Mouse (Mus musculus): ENCODE results near the gene Il20ra.
"Not testable (repeated sequence)": the region's sequence is repeated elsewhere in the genome, so short reads cannot be mapped to it uniquely, and the experiment has no call there.

Il20ra gene

DNA sequence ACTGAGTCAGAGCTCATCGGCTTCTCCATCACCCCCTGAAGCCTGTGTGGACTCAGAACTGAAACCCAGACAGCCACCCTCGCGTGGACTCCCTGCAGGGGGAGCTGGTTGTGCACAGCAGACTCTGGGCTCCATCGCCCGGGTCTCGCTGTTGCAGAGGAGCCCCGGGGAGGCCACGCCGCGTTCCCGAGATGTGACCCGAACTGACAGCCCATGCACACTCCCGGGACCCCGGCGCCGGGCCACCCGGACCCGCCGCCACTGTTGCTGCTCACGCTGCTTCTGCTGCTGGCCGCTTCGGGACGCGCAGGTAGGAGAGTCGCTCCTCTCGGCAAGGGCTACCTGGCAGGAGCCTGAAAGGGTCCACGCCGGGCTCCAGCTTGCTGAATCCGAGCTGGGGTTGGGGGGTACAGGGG lies at the start of gene Il20ra:
Gene Il20ra (plus strand): TSS at position 150 of the 416 bp plus-strand sequence.
- DNase-seq (ENCODE audit: extremely low read depth, insufficient read length, low spot score) = no peak

DNA sequence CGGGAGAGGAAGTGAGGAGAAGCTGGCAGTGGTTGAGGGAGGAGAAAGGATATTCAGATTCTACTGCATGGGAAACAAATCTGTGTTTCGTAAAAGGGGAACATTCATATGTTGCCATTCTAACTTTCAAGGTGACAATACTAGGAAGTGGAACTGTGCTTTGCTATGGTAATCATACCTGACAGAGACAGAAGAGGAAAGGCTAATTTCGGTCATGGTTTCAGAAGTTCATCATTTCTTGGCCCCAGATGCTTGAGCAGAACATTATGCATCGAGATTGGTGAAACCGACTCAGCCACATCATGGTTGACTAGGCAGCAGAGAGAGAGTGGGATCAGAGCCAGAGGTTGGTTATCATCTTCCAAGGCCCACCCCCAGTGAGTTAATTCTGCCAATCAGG lies 43.4 kb upstream of the Il20ra start:
- no peak for DNase-seq (ENCODE audit: extremely low read depth, insufficient read length, low spot score)

DNA sequence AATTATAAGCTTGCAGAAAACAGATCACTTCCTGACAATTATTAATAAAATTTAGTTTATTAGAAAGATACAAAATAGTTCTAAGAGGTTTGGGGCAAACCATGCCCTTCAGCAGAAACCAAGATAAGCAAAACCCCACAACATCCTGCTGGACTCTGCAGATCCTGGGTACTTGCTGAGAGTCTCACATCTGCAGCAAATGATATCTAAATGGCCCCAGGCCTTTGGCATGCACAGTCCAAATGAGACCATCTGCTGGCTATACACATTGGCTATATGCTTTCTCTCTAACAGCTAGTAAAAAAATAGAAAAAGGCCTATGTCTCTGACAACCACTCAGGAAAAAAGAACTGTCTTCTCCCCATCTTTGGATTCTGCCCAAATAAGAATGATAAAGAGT lies 40.4 kb upstream of the Il20ra start:
- no peak for DNase-seq (ENCODE audit: extremely low read depth, insufficient read length, low spot score)

DNA sequence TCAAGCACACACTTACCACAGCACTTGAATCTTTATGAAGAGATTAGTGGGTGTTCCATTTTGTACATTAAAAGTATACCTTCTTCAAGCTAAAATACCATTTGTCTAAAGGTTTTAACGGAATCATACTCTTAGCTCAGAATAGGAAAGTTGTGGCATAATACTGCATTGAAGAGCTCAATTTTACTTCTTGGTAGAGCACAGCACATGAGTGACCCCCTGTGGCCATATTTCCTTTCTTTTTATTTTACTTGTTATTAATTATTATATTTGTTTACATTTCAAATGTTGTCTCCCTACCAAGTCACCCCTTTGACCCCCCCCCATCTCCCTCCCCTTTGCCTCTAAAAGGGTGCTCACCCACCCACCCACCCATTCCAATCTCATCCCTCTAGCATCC lies 39.2 kb upstream of the Il20ra start:
- no peak for DNase-seq (ENCODE audit: extremely low read depth, insufficient read length, low spot score)

DNA sequence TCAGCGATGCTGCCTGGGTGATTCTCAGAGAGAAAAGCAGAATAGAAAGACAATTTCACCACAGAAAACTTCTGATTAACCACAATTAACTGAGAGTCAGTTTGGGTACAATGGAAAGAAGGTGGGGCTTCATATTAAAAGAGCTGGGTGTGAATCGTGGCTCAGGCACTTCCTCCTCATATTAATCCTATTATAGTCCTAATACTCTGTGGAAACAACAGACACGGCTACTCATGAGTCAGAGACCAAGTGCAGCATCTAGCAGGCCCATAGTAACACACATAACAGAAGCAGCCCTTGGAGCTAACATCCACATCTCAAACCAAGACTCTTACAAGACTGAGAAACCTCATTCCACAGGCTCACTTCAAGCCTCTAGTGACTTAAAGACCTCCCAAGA lies 24.7 kb upstream of the Il20ra start:
- no peak for DNase-seq (ENCODE audit: extremely low read depth, insufficient read length, low spot score)

DNA sequence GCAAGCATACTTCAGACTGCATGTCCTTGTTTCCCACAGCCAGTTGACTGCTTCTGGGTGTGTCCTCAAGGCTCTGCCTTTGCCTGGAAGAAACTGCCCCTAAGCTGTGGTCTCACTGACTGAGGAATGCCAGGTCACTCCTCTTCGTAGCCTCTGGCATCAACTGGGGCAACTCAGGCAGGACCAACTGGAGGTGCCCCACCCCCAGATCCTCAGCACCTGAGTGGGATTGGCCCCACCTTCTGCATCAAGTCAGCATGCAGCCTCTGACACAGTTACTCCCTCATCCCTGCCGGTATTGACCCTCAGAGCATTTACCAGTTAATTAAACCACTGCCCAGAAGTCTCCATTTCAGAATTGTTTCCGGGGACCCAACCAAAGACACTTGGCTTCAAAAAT lies 21.1 kb upstream of the Il20ra start:
- DNase-seq (ENCODE audit: extremely low read depth, insufficient read length, low spot score) = no peak

DNA sequence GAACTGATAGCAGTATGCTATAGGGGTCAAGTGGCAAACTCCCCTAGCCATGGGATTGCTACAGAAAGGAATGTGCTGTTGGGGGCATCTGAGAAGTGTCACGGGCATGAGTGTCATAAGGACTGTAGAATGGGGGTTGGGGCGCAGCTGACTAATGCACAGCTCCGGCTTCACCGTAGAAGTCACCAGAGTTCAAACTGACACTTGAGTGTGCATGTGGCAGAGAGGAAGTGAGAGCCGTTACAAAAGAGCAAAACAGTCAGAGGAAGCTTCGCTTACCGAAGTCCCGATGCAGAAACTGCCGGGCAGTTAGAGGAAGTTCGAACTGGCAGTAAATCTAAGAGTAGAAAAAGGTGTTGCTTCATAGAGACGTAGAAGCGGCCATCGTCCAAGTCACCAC lies 20.6 kb upstream of the Il20ra start:
- DNase-seq (ENCODE audit: extremely low read depth, insufficient read length, low spot score) = no peak

DNA sequence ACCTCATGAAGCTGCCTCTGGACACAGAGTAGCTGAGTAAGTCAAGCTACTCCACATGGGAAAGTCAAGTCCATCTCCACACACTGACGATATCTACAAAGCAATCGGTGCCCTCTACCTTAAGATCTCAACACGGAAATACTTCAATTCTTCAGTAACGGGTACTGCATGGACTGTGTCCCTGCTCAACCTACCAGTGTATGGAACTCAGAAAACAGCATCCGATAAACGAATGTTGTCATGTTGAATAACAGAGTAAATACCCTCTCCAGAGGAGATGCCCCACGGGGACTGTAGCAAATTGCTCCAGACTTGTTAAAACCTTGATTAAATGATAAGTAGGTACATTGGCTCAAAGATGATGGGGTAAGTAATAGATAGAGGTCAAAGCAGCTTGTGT lies 20.0 kb upstream of the Il20ra start:
- no peak for DNase-seq (ENCODE audit: extremely low read depth, insufficient read length, low spot score)

DNA sequence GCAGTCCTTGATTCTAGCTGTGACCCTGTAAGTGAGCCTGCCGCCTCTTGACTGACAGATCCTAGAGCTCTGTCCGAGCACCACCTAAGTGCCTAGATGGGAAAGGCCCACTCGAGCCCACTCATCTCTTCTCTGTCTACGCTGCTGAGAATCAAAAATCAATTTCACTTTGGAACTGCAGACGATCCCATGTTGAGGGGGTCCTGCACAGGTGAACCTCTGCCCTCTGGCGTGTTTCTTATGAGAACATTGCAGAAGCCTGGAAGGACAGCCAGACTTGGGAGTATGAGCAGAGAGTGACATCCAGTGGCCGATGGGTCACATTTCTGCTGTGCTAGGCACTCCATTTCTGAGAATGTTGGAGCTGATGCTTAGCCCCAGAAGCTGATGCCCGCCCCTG lies 19.4 kb upstream of the Il20ra start:
- no peak for DNase-seq (ENCODE audit: extremely low read depth, insufficient read length, low spot score)

DNA sequence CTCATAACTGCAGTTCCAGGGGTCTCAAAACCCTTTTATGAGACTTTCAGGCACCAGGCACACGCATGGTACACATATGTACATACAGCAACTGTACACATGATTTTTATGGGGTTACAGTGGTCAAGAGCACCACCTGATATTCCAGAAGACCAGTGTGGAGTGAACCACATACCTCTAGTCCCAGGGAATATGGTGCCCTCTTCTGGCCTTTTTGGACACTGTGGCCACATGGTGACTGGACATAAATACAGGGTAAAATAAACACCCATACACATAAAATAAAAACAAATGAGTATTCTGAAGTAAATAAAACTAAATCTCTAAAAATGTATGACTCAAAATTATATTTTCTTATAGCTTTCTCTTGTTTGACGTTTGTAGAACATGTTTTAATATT lies 18.7 kb upstream of the Il20ra start:
- no peak for DNase-seq (ENCODE audit: extremely low read depth, insufficient read length, low spot score)

DNA sequence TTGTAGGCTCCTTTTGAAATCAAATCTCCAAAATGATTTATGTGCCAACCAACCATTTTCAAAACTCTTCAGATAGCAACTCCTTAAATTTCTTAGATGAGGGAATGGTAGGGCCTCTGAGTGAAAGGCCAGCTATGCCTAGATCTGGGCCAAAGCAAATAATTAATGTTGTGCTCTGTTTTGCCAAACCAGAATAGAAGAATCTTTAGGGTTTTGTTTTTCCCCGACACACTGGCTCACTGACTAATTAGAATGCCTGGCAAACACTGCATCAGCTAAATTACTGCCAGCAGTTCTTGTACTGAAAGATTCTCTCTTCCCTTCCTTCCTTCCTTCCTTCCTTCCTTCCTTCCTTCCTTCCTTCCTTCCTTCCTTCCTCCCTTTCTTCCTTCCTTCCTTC lies 13.0 kb upstream of the Il20ra start:
- no peak for DNase-seq (ENCODE audit: extremely low read depth, insufficient read length, low spot score)

DNA sequence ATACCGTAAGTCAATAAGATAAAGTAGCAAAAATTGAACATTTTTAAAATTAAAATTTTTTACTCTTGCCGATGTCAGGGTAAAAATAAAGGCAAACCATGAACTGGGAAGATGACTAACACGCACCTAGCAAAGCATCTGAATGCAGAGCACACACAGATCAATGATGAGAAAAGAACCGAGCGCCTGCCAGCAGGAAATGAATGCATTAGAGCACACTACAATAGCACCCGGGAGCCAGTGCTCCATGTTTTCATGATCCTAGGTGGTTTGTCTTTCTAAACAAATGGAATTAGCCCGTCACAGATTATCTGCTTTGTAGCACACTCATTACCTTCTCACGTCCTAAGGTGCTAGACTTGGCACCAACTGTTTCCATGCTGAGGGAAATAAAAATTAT lies 7.9 kb upstream of the Il20ra start:
- no peak for DNase-seq (ENCODE audit: extremely low read depth, insufficient read length, low spot score)

DNA sequence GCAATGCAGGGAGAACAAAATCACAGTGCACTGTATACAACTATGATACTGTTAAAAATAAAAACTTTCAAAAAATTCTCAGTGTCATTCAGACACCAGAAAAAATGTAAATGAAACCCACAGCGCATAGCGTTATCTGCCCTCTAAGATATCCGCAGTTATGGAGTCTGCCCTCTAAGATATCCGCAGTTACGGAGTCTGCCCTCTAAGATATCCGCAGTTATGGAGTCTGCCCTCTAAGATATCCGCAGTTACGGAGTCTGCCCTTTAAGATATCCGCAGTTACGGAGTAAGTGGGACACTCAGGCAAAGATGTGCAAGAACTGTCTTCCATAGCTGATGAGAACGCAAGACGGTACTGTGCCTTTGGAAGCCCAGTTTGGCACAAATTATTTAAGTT lies 4.6 kb upstream of the Il20ra start:
- no peak for DNase-seq (ENCODE audit: extremely low read depth, insufficient read length, low spot score)

DNA sequence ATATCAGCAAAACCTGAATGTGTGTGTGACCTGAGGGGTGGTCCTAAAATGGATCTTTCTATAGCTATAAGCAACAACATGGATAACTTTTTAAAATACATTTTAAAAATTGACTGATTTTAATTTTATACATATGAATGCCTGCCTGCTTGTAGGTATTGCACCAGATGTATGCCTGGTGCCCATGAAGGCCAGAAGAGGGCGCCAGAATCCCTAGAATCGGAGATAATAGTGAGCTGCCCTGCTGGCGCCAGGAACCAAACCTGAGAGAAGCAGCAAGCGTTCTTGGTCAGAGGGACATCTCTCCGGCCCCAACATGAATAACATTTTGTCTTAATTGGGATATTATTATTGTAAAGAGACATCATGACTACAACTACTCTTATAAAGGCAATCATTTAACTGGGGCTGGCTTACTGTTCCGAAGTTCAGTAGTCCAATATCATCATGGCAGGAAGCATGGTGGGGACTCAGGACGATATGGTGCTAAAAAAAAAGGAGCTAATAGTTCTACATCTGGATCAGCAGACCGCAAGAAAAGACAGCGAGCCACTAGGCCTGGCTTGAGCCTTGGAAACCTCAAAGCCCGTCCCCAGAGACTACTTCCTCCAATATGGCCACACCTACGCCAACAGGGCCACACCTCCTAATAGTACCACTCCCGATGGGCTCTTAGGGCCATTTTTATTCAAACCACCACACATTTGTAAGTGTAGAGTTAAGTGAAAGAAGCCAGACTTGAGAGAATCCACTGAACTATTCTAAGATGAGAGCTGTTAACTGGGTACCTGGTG lies 3.9 kb upstream of the Il20ra start:
- no peak for DNase-seq (ENCODE audit: extremely low read depth, insufficient read length, low spot score)

DNA sequence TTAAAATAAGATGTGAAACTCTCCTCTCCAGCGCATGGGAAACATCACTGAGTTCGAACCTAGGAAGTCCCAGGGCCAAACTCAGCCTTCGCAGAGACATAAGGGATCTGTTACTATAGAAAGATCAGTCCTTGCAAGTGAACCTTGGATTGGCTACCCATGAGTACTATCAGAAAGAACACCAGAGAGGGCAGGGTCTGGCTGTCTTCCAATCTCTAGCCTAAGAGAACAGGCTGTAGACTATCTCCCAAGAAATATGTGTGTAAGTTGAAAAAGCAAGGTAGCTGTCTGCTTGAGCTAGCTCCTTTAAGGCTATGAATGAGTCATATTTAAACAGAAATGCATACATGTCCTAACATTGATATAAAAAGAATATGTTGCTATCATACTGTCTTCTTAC lies 1.4 kb upstream of the Il20ra start:
- no peak for DNase-seq (ENCODE audit: extremely low read depth, insufficient read length, low spot score)

DNA sequence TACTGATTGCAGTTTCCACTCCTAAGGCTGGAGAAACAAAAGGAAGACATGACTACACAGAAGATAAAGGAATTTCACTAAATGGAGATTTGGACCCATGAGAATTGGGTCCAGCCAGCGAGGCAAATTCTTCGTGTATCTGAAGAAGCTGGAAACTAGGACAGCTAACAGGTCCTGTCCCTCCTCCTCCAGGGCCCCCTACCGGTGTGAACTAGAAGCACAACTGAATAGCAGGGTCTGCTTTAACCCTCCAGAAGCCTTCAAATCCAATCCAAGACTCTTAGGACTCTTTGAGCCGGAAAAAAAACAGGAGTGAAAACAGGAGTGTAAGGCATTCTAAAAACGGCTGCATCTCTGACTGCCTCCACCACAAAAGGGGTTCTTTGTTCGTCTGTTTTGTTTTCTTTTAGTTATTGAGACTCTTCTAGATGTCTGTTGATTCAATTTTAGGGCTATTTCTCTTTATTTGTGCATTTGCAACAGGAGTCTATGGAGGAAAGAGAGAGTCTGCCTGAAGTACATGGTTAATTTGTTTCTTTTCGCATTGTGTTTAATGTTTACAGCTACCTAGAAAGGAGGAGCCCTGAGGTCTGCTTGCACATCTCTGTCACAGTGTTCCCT lies 709 bp upstream of the Il20ra start:
- DNase-seq (ENCODE audit: extremely low read depth, insufficient read length, low spot score) = no peak

DNA sequence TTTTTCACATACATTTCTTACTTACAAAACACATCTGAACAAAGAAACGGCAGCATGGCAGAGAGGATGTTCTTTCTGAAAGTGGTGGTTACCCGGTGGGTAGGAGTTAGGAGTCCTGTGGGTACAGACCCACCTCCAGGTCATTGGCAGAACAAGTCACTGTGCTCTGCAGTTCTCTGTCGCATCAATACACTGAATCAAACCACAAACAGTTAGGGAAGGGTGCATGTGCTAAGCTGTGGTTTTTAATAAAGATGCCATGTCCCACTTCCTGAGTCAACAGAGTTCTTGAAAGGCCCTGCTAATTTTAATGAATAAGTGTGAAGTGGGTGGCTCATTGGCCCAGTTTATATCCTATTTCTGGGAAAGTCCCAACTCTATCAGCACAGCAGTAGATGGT lies 6.3 kb downstream of the Il20ra start:
- no peak for DNase-seq (ENCODE audit: extremely low read depth, insufficient read length, low spot score)

DNA sequence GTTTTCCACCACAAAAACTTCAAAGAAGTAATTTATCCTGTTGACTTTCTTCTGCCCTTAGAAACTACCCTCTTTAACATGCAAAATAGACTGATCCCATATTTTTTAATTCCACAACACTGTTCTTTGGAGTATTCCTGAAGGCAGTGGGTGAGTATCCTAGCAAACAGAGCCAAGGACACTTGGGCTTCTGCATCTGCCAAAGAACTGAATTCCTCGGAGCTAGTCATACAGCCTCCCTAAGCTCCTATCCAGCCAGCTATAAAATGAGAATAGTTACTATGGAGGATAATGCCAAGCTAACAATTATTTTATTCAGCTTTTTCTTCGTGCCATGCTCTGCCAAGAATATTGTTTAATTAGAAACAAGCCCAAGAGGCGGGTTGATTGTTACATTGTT lies 9.9 kb downstream of the Il20ra start:
- no peak for DNase-seq (ENCODE audit: extremely low read depth, insufficient read length, low spot score)

DNA sequence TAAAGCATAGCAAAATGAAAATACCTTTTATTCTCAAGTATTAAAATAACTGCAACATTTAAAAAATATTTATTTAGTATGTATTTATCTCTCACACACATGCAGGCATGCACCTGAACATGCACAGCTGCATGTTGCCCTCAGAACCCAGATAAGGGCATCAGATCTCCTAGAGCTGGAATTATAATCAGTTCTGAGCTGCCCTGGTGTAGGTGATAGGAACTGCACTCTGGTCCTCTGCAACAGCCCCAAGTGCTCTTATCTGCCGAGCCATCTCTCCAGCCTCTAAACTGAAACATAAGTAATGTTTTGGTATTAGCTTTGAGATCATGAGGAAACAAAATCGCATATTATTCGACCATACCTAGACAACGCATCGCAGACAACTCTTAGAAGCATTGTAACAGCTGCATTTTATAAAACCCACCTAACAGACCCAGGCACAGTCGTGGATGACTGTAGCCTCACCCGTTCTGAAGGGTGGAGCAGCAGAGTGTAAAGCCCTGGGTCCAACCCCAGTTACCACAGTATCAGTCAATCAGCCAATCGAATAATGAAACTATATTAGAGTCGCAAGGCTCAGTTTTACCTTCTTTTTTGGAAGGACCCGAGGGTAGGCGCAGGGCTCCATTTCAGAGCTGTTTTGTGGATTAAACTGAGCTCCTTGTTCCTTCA lies 11.9 kb downstream of the Il20ra start:
- no peak for DNase-seq (ENCODE audit: extremely low read depth, insufficient read length, low spot score)

DNA sequence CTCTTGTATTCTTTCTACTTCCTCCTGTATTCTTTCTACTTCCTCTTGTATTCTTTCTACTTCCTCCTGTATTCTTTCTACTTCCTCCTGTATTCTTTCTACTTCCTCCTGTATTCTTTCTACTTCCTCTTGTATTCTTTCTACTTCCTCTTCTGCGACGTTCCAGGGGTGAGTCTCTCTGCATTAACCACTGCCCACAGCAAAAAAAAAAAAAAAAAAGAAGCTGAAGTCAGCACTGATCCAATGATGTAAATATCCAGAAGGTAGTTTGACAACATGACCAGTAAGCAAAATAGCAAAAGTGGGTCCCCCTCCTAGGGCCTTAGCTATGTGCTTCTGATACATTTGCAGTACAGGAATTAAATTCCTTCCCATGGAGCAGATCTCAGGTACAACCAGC lies 26.1 kb downstream of the Il20ra start:
- DNase-seq (ENCODE audit: extremely low read depth, insufficient read length, low spot score) = not testable (repeated sequence)

DNA sequence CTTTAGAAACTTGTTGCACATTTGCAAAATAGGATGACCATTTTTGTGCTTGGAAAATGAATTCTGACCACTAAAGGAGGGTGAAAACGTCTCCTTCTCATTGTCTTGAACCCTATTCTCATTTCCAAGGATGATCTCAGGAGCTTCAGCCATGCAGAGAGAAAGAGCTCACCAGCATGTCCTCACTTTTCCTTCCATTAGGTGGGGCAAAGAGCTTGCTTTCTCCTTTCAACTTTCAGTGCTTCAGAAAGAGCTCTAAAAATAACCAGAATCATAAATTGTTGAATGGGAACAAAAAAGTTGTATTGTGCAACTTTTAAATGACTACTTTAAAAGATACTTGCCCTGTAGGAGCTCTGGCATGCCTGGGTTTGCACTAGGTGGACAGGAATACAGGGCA lies 33.3 kb downstream of the Il20ra start:
- DNase-seq (ENCODE audit: extremely low read depth, insufficient read length, low spot score) = no peak

DNA sequence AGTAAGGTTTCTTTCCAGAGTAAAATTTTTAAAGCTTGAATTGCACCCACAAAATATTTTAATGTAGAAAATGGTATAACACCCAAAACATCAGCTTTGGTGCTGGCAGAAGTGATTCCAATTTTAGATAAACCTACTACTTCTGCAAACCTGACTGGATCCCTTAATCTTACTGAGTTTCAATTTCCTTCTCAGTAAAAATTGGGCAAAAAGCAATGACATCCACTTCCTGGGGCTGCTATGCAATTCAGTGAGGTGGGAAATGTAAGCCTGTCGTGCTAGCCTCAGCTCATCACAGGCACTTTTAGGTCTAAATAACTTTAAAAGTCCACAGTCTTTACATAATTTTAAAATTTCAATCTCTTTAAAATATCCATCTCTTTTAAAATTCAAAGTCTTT lies 33.8 kb downstream of the Il20ra start:
- no peak for DNase-seq (ENCODE audit: extremely low read depth, insufficient read length, low spot score)

Data from 3134 (cell line).